Mouse (Mus musculus) limb, embryonic 12.5 days (tissue): ENCODE data around the gene Faf1. TPM values are rescaled to one million over a fixed set of nuclear protein-coding genes. Genes with fewer than 3 reads are reported as not detected.

Source experiments
- ATAC-seq: fragments of 200-750 bp; cut with Nextera tagmentation; 2 replicates; pipeline ENCODE4 v1.8.0; 2017; ENCODE audit warnings: low read depth, moderate TSS enrichment; ENCODE audit not compliant: insufficient number of reproducible peaks, insufficient read depth, low FRiP score, low TSS enrichment
- H3K27ac ChIP-seq: fragments of 300-500 bp; sonication (generic); 2 replicates; pipeline ENCODE4 v1.5.1; 2016; ENCODE audit warnings: mild to moderate bottlenecking, moderate library complexity
- H3K27me3 ChIP-seq: fragments of 300-500 bp; sonication (generic); 2 replicates; pipeline ENCODE4 v1.6.1; 2016; ENCODE audit warnings: mild to moderate bottlenecking, moderate library complexity
- H3K36me3 ChIP-seq: fragments of 300-500 bp; sonication (generic); 2 replicates; pipeline ENCODE4 v1.6.1; 2016; ENCODE audit warnings: mild to moderate bottlenecking, moderate library complexity
- H3K4me1 ChIP-seq: fragments of 300-500 bp; sonication (generic); replicated peaks from 2 replicates; pipeline ENCODE4 v1.6.1; 2016
- H3K4me2 ChIP-seq: fragments of 300-500 bp; sonication (generic); 2 replicates; pipeline ENCODE4 v1.6.1; 2016; ENCODE audit warnings: mild to moderate bottlenecking, moderate library complexity
- H3K4me3 ChIP-seq: fragments of 300-500 bp; sonication (generic); replicated peaks from 2 replicates; pipeline ENCODE4 v1.5.1; 2016; ENCODE audit warnings: mild to moderate bottlenecking
- H3K9ac ChIP-seq: fragments of 300-500 bp; sonication (generic); replicated peaks from 2 replicates; pipeline ENCODE4 v1.6.1; 2016; ENCODE audit warnings: mild to moderate bottlenecking, moderate library complexity
- H3K9me3 ChIP-seq: fragments of 300-500 bp; sonication (generic); 2 replicates; pipeline ENCODE4 v1.6.1; 2016; ENCODE audit warnings: mild to moderate bottlenecking, moderate library complexity
- WGBS: fragments of 180-500 bp; shearing (Covaris S2); methylation state at CpG from one replicate; pipeline ENCODE4 v1.1.7; 2016; 5-methylcytosine and 5-hydroxymethylcytosine counted together
- polyA plus RNA-seq: library from polyadenylated mRNA; unstranded; fragments of >200 nt; fragmentation: Nextera tagmentation; extraction: Ambion mirVana; gene quantifications from 2 replicates; pipeline ENCODE4 v1.2.1, GENCODE M21; 2016

Gene Faf1
- polyA plus RNA-seq, 1 experiment from 2014 or later: 33.3 TPM

DNA sequence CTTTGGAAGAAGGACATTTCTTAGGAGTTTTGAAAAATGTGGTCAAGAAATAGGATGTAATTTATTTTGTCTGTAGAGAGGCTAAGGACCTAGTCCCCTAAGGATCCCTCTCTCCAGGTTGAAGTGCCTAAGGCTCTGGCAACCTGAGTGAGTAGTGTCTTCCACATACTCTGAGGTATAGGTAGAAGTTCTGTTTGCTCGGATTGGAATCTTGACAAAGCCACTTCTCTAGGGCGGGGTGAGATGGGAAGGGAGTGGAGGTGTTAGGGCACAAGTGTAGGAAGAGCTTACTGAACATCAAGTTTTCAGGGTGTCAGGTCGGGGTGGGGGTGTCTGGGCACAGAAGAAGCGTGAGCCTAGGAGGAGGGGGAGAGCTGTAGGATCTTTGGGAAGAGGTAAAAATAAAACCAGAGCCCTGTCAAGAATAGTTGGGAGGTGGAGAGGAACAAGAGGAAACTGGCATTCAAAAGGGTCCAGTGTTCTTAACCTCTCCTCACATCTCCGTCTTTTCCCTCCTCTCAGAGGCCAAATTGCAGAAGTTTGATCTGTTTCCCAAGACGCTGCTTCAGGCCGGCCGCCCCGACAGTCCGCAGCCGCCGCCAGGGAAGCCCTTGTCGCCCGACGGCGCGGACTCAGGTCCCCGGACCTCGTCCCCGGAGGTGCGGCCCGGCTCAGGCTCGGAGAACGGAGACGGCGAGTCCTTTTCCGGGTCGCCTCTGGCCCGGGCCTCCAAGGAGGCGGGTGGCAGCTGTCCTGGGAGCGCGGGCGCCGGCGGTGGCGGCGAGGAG lies 304.9 kb downstream of the Faf1 start:
- ATAC-seq: no peak
- Histone ChIP-seq H3K9me3 (no peaks in the 10 kb centered on the region), H3K4me3 (peak overlapping the region; percentile 37), H3K4me1 (peaks cover 46% of the 10 kb centered on the region), H3K27ac (no peak overlapping the region), H3K4me2 (peak overlapping the region; percentile 56), H3K9ac (peak overlapping the region; percentile 42; the same call in 1 of the 2 replicates), H3K27me3 (peaks cover 97% of the 10 kb centered on the region), H3K36me3 (no peaks in the 10 kb centered on the region)
- WGBS: 3% methylated on average over 36 of the region's 37 CpGs

DNA sequence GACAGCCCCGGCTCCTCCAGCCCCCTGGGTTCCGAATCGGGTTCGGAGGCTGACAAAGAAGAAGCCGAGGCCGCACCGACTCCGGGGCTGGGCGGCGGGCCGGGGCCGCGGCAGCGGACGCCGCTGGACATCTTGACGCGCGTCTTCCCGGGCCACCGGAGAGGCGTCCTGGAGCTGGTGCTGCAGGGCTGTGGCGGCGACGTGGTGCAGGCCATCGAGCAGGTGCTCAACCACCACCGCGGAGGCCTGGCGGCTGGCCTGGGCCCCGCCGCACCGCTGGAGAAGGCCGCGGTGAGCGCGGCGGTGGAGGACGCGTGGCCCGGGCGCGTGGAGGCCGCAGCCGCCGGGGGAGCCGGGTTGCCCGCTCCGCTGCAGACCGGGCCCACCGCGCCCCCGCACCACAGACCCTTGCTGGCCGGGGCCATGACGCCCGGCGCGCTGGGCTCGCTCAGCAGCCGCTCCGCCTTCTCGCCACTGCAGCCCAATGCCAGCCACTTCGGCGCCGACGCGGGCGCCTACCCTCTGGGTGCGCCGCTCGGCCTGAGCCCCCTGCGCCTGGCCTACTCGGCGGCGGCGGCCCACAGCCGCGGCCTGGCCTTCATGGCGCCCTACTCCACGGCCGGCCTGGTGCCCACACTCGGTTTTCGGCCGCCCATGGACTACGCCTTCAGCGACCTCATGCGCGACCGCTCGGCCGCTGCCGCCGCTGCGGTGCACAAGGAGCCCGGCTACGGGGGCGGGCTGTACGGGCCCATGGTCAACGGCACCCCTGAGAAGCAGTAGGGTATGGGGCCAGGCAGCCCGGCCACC lies 305.7 kb downstream of the Faf1 start:
- Histone ChIP-seq H3K36me3 (no peaks in the 10 kb centered on the region), H3K27me3 (peaks cover 97% of the 10 kb centered on the region), H3K4me2 (peak overlapping the region; percentile 56), H3K9ac (peak overlapping the region; percentile 42; the same call in 1 of the 2 replicates), H3K27ac (no peak overlapping the region), H3K4me3 (peak overlapping the region; percentile 37), H3K9me3 (no peaks in the 10 kb centered on the region), H3K4me1 (peaks cover 52% of the 10 kb centered on the region)
- ATAC-seq: no peak
- WGBS: 1% methylated on average over 84 of the region's 99 CpGs

DNA sequence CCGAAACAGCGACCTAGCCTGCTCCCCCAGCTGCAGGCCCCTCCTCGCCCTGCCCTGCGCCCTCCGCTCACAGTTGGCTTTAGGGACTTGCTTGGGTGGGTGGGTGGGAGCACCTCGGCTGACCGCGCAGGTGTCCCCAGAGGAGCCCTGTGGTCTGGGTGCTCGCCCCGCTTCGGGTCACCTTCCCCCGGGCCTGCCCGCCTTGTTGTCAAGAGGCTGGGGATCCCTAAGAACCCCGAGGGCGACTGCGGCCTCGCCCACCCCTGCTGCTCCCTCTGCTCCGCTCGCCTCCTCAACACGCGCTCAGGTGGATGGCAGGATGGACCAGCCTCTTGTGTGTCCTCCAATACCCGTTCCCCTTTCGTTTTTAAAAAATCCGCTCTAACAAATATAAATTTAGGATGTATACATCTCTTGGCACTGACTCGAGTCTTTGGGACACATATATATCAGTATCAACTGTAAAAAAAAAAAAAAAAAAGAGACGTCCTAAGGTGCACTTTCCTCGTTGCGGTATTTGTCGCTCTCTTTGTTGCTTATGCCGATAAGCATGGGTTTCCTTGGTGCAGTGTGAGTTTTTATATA lies 306.4 kb downstream of the Faf1 start:
- no peak for ATAC-seq
- Histone ChIP-seq H3K4me3 (peak overlapping the region; percentile 37), H3K4me1 (peaks cover 46% of the 10 kb centered on the region), H3K27ac (no peak overlapping the region), H3K27me3 (peaks cover 97% of the 10 kb centered on the region), H3K9ac (peak overlapping the region; percentile 42; the same call in 1 of the 2 replicates), H3K9me3 (no peaks in the 10 kb centered on the region), H3K4me2 (peak overlapping the region; percentile 56), H3K36me3 (no peaks in the 10 kb centered on the region)
- WGBS: 5% methylated on average over 30 of the region's 30 CpGs

DNA sequence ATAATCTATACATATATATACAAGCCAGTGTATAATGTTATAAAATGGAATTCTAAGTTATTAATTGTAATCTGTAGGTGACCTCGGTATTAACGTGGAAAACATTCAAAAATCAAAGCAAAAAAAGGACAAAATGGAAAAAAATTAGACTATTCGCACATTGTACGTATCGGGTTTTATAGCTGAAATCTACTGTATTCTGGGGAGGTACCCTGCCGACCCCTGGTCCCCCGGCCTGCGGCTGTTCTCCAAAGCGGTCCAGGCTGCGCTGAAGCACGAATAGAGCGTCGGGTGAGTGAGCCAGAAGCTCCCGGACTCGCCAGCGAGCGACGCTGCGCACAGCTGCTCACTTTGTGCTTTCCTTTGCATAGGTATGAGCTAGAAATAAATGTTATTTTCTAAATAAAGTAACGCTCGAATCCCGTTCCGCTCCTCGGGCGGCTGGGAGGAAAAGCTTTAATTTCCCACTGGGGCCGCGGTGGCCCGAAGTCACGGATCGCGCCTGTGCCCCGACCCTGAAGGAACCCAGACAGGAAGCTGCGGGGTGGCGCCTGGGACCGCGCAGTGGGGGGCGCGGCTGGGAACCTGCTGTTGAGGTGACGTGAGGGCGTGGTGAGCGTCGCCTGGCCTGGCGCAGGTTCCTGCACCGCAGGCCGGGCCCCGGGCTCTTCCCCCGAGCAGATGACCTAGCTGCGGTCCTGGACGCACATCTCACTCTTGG lies 307.1 kb downstream of the Faf1 start:
- Histone ChIP-seq H3K36me3 (no peaks in the 10 kb centered on the region), H3K27me3 (peaks cover 97% of the 10 kb centered on the region), H3K4me1 (peaks cover 39% of the 10 kb centered on the region), H3K9me3 (no peaks in the 10 kb centered on the region), H3K4me2 (peak overlapping the region; percentile 37), H3K27ac (no peak overlapping the region), H3K4me3 (peak overlapping the region; percentile 25), H3K9ac (no peak overlapping the region)
- ATAC-seq: no peak
- under 1% methylated on average over 49 of the region's 49 CpGs for WGBS

DNA sequence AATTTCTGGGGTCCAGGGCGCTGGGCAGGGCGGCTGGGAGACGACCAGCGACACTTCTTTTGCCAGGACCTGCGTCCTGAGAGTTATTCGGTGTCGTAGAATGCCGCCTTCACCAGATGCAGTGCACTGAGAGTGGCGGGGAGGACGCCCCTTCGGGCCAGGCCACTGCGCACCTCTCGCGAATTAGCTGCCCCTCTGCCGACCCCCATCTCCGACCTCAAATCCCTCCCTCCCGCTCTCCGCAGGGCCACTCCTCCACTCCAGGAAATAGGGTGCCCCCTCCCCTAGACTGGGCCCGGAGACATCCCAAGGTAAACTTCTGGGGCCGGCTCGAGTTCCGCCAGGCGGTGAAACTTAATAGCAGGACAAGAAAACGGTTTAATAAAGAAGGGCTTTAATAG lies 307.6 kb downstream of the Faf1 start:
- no peak overlapping the region for H3K27ac ChIP-seq
- no peaks in the 10 kb centered on the region for H3K9me3 ChIP-seq
- peaks cover 97% of the 10 kb centered on the region for H3K27me3 ChIP-seq
- peak overlapping the region; percentile 37; the same call in 1 of the 2 replicates for H3K4me2 ChIP-seq
- ATAC-seq: no peak
- H3K4me3 ChIP-seq: peak overlapping the region; percentile 25
- no peak overlapping the region for H3K9ac ChIP-seq
- H3K36me3 ChIP-seq: no peaks in the 10 kb centered on the region
- H3K4me1 ChIP-seq: peaks cover 38% of the 10 kb centered on the region
- WGBS: under 1% methylated on average over 24 of the region's 24 CpGs

DNA sequence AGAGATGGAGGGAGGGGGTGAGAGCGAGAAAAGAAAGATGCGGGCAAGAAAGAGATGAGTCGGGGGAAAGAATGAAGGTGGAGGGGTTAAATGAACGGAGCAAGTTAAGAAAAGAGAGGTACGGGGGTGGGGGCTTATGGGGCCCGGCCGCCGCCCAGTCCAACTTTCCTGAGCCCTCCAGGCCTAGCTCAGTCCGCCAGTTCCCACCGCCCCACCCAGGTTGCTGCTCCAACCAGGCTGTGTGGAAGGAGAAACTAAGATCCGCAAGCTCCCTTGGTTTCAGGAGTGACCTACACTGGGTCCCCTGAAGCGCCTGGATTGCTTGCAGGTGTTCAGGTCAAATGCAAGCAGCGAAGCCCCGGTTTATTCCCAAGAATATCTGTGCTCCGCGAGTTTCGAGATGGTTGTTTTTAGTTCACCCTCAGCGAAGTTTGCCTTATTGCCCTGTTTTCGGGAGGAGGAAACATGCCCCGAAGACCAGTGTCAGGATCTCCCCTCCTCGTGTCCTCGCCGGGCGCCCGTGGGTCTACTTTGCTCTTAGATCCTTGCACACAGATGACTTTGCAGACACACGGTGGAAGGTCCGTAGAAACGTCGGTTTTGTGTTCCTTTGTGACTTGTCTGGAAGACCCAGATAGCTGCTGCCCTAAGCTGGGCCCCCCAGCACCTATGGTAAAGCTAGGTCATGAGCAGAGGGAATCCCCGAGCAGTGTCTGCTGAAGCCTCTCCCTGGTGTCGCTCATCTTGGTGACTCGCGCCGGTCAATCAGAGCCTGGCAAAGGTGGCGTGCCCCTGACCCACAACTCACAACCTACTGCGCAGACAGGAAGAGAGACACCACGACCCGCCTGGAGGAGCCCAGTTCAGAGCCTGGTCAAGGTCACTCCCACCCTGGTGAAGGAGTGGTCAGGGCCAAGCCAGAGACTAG lies 308.4 kb downstream of the Faf1 start:
- WGBS: 1% methylated on average over 38 of the region's 38 CpGs
- Histone ChIP-seq H3K9me3 (no peaks in the 10 kb centered on the region), H3K27ac (no peak overlapping the region), H3K27me3 (peaks cover 97% of the 10 kb centered on the region), H3K9ac (no peak overlapping the region), H3K36me3 (no peaks in the 10 kb centered on the region), H3K4me1 (peaks cover 36% of the 10 kb centered on the region), H3K4me3 (no peak overlapping the region), H3K4me2 (no peak overlapping the region)
- ATAC-seq: no peak

DNA sequence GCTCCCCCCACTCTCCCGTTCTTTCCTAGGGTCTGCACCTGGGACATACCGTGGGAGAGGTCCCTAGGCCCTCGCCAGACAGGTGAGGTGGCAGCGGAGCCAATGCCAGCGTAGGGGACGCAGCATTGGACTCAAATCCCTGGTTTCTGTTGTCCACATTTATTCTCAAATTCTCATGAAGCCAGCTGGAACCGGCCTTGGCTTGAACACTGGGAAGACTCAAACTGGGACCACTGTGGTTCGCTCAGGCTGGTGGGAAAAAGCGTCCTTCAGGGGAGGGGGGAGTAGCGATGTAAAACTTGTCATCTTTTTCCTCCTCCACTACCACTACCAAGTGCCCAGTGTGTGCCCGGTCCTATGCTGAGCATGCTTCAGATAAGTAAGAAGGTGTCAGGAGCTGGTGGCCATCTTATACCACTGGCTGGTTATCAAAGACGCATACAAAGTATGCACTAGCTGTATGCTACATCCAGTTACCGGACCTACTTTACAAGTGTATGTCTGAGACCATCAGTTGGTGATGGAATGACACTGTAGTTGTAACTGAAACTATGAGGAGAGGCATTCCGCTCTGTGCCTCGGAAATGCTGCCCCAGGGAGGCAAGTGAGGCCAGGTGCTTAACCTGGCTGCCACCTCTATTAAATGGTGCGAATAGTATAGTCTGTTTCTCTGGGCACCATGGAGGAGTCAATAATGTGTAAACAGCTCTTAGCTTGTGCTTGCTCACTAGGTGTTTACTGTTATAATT lies 309.2 kb downstream of the Faf1 start:
- Histone ChIP-seq H3K4me1 (peaks cover 29% of the 10 kb centered on the region), H3K36me3 (no peaks in the 10 kb centered on the region), H3K27ac (no peak overlapping the region), H3K4me2 (no peak overlapping the region), H3K4me3 (no peak overlapping the region), H3K27me3 (peaks cover 92% of the 10 kb centered on the region), H3K9me3 (no peaks in the 10 kb centered on the region), H3K9ac (no peak overlapping the region)
- no peak for ATAC-seq
- WGBS: 3% methylated on average over 16 of the region's 16 CpGs

DNA sequence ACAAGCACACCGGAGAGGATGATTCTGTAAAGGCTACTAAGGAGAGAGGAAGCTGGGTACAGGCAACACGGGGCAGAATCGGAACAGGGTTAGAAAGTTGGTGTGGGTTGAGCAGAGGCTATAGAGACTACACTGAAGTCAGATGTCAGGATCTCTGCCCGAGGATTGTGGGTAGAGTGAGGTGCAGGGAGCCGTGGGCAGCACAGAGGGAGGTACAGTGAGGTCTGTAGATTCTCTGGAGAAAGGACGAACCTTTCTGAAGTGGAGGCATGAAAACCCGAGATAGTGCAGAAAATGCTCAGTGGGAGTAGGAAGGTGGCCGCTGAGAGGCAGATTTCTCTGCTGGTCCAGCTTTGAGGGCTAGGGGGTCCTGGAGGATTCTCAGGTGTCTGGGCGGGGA lies 309.9 kb downstream of the Faf1 start:
- Histone ChIP-seq H3K27me3 (peaks cover 89% of the 10 kb centered on the region), H3K9ac (no peak overlapping the region), H3K36me3 (no peaks in the 10 kb centered on the region), H3K4me1 (peaks cover 29% of the 10 kb centered on the region), H3K27ac (no peak overlapping the region), H3K4me2 (no peak overlapping the region), H3K9me3 (no peaks in the 10 kb centered on the region), H3K4me3 (no peak overlapping the region)
- WGBS: 2% methylated on average over 9 of the region's 9 CpGs
- ATAC-seq: no peak

DNA sequence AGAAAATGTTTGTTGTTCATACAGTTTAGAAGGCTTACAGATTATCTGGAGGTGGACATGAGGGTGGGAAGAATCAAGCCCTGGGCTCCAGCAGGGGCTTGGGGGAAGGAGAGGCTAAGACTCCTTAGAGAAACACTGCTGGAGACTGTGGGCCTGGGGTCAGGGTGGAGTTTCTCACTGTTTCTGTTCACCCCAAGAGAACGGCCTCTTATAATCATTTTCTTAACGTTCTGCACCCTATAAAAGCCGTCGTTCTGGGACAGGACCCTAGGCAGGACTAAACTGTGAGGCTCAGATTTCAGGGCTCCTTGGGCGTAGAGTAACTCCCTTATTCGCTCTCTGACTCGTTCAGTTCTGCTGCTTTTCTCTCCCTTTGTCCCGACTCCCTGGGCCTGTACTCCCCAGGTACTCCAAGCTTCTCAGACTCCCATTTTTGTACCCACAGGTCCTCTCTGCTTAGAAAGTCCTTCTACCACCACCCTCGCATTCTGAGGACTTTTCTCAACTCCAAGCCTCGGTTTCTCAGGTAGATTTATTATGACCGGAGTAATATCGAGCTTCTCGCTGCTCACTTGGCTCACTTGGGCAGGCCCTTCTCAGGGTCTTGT lies 310.5 kb downstream of the Faf1 start:
- no peak overlapping the region for H3K4me3 ChIP-seq
- no peak overlapping the region for H3K27ac ChIP-seq
- H3K9ac ChIP-seq: no peak overlapping the region
- H3K27me3 ChIP-seq: peaks cover 86% of the 10 kb centered on the region
- H3K4me2 ChIP-seq: no peak overlapping the region
- ATAC-seq: no peak
- 2% methylated on average over 13 of the region's 13 CpGs for WGBS
- no peaks in the 10 kb centered on the region for H3K36me3 ChIP-seq
- peaks cover 24% of the 10 kb centered on the region for H3K4me1 ChIP-seq
- no peaks in the 10 kb centered on the region for H3K9me3 ChIP-seq
